Mouse (Mus musculus): ENCODE measurements at regions not wholly inside any gene's neighbourhood (a gene's known extent, or its start where the extent isn't known, plus 50 kb on each side); places are given as distances from the start of the nearest gene placed in this dataset.

GRCm38 (mm10) chr10:101269371-101269770, 411.9 kb upstream of the Mgat4c start:
- no peak for DNase-seq

DNA sequence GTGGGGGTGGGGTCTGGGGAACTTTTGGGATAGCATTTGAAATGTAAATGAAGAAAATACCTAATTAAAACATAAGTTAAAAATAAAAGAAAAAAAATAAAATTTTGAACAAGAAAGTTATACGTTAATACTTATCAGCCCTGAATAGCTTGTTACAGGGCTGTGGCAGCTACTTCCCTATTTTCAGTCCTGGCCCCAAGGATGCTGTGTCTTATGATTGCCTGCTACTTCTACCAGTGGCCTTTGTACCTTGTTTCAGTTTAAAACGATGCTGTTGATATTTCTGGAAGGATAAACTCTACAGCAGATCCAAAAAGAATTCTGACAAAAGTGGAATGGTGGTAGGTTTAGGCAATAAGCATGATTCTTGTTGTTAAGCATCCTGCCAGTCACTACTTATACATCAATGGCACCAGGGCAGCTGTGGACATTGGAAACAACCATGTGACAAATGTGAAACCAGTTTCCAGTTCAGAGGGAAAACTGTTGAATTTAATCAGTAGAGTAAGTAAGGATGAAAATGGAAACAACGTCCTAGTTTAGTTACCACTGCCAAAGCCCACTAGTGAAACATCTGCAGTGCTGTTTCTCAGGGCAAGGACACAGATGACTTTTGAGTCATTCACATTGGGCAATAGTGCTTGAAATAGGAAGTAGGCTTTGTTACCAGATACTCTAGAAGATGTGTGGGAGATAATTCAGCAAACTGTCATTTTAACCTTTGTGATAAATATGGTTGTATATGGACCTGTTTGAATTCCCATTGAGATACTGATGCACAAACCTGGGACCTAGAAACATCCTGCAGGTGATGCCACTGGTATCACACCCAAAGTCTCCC, 409.6 kb upstream of the Mgat4c start:
- no peak for DNase-seq

- DNase-seq: no peak
Observed at GRCm38 (mm10) chr10:101288082-101288481, 393.2 kb upstream of the Mgat4c start.

DNA sequence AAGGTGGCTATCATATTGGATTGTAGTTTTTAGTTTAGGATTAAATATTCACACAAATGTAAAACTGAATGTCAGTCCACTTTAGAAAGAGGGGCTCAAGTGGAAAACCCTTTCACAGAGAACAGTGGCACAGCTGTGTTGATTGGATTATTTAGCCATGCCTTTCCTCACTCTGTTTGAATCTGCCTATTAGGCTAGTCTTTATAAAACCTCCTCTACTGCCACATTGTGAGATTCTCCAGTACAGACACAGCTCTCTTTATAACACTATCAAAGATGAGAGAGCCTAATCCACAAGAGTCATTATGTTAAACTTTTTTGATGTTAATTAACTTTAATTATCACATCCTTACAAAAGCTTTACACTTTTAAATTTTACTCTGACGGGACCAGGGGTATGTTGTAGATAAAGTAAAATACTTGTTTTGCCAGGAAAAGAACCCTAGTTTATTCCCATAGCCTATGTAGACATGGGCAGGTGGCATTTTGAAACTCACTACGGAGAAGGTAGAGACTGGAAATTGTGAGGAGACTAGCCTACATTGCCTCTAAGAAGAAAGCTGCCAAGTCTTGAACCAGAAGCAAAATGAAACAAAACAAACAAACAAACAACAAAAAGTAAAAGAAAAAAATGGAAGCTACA, 379.0 kb upstream of the Mgat4c start:
- DNase-seq: no peak

- no peak for DNase-seq
Observed at GRCm38 (mm10) chr10:101304075-101304474, 377.2 kb upstream of the Mgat4c start.

- DNase-seq: no peak
Observed at GRCm38 (mm10) chr10:101316659-101317338, 364.5 kb upstream of the Mgat4c start.

GRCm38 (mm10) chr10:101321080-101321717, 360.1 kb upstream of the Mgat4c start:
- DNase-seq: no peak

DNA sequence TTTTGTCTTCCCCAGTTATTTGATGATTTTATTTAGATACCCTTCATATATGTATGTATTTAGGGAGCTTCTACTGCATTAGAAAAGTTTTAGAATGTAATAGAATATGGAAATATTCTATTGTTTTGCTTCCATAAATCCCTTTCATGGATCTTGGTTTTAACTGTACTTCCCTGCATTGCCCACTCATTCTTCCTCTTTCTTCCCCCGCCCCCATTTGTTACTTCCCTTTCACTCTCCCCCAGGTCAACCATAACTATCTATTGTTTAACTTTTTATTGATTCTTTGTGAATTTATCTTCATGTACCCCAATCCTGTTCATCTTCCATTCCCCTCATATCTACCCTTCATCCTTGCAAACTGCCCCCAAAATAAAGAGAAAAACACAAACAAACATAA, 356.8 kb upstream of the Mgat4c start:
- no peak for DNase-seq

- no peak for DNase-seq
Observed at GRCm38 (mm10) chr10:101328545-101328944, 352.7 kb upstream of the Mgat4c start.

GRCm38 (mm10) chr10:101330109-101330508, 351.2 kb upstream of the Mgat4c start:
- DNase-seq: no peak

DNA sequence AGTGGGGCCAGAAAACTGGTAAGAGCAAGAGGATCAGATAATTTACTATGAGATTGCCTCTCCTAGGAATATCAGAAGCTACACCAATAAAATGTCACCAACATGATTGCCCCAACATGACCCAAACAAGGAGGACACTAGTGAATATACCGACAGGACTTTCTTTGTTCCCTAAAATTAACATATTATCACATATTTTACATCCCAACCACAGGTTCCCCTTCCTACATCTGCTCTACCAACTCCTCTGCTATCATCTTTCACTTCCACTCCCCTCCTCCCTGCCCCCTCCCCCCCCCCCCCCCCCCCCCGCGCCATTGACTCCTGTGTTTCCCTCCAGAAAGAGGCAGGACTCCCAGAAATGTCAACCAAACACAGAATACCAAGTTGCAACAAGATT, 346.2 kb upstream of the Mgat4c start:
- no peak for DNase-seq

- DNase-seq: peak; percentile 16
Observed at GRCm38 (mm10) chr10:101339565-101339964, 341.7 kb upstream of the Mgat4c start.

DNA sequence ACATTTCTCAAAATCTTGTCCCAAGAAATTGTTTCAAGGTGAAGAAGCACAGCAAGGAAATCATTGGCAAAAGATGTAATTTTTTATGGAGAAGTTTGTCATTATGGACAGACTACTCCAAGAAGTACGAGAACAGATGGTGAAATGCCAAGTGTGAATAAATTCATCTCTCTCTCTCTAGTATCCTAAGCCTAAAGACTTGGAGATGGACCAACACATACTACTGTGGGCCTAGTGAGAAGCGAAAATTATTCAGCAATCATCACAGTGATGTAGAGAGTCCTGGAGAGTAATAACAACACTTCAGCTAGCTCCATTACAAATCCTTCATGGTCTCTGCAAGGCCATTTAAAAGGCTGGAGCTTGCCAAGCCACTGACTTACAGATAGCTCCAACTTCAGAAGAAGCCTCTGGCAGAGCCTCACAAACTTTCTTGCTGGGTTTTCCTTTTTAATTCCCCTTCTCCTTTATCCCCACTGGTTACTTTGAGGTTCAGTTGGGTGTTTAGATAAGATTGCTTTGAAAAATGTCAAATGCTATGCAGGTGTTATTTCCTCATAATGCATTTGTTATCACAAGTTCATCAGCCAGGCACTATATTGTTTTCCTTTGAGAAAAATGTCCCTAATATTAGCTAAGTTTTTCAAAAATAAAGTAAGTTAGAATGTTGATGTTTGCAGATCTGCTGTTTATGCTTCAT, 330.9 kb upstream of the Mgat4c start:
- no peak for DNase-seq

DNA sequence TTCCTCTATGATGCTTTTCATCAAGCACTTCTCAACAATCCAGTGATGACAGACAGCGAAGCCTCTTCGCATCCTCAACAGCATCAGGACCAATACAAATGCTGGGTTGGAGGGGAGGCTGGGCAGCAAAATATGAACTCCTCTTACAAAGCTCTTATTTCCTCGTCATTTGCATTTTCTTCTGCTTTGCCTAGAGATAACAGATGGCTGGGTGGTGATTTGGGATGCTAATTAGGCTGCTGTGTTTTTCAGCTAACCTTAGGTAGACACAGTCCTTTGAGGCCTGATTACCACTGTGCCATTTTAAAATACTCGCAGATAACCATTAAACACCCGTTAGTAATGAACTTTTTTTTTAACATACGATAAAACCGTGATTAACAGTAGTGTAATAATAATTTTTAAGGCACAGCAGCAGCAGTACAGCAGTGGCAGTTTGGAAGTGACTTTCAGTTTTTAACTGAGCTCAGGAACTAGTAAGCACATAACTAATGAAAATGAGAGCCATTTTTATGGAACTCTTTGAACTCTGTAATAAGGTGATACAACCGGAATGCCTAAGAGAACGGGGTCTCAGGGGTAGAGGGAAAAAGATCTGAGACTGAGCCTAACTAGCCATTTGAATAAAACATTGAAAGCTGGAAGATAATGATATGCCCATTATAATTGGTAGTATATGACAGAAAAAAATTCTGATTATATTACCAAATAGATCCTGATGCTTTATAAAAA, 307.3 kb upstream of the Mgat4c start:
- no peak for DNase-seq

DNA sequence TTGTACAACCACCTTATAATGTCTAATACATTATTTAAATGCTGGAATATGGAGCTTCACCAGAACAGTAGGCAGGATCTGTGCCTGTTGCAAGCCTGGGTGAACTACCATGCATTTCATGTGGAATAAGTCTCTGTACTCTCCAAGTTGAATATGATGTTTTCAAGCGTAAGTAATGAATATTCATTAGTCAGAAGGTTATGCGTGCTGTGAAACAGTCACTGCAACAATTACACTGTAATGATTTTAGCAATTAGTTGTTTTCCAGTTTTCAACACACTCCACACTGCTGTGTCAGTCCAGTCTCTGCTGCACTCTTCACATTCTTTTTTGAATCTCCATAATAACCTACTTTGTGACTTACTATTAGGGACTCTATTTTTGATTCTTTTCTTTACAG, 287.9 kb upstream of the Mgat4c start:
- no peak for DNase-seq

- no peak for DNase-seq
Observed at GRCm38 (mm10) chr10:101399206-101399605, 282.1 kb upstream of the Mgat4c start.

- no peak for DNase-seq
Observed at GRCm38 (mm10) chr10:101415262-101415661, 266.0 kb upstream of the Mgat4c start.

- DNase-seq: no peak
Observed at GRCm38 (mm10) chr10:101422562-101422961, 258.7 kb upstream of the Mgat4c start.
